Mouse (Mus musculus) liver, embryonic 15.5 days (tissue): ENCODE measurements around the gene Smad1. TPM values are rescaled to one million over a fixed set of nuclear protein-coding genes. Genes with fewer than 3 reads are reported as not detected.

ENCODE experiments used
- ATAC-seq: fragments of 200-750 bp; cut with Nextera tagmentation; 2 replicates; pipeline ENCODE4 v1.8.0; 2017; ENCODE audit warnings: moderate number of reproducible peaks, mild to moderate bottlenecking, moderate library complexity; ENCODE audit not compliant: insufficient read depth
- H3K27ac ChIP-seq: fragments of 300-500 bp; sonication (generic); replicated peaks from 2 replicates; pipeline ENCODE4 v1.5.1; 2015; ENCODE audit warnings: mild to moderate bottlenecking, inconsistent platforms
- H3K27me3 ChIP-seq: fragments of 300-500 bp; sonication (generic); 2 replicates; pipeline ENCODE4 v1.6.1; 2015; ENCODE audit warnings: mild to moderate bottlenecking, inconsistent platforms
- H3K36me3 ChIP-seq: fragments of 300-500 bp; sonication (generic); replicated peaks from 2 replicates; pipeline ENCODE4 v1.6.1; 2015; ENCODE audit warnings: moderate library complexity, mild to moderate bottlenecking, inconsistent platforms
- H3K4me1 ChIP-seq: fragments of 300-500 bp; sonication (generic); replicated peaks from 2 replicates; pipeline ENCODE4 v1.6.1; 2015; ENCODE audit warnings: inconsistent platforms
- H3K4me2 ChIP-seq: fragments of 300-500 bp; sonication (generic); 2 replicates; pipeline ENCODE4 v1.6.1; 2015; ENCODE audit warnings: moderate library complexity, mild to moderate bottlenecking, inconsistent platforms
- H3K4me3 ChIP-seq: fragments of 300-500 bp; sonication (generic); replicated peaks from 2 replicates; pipeline ENCODE4 v1.5.1; 2015; ENCODE audit warnings: mild to moderate bottlenecking, inconsistent platforms
- H3K9ac ChIP-seq: fragments of 300-500 bp; sonication (generic); 2 replicates; pipeline ENCODE4 v1.6.1; 2015; ENCODE audit warnings: moderate library complexity, mild to moderate bottlenecking, inconsistent platforms
- H3K9me3 ChIP-seq: fragments of 300-500 bp; sonication (generic); replicated peaks from 2 replicates; pipeline ENCODE4 v1.6.1; 2016; ENCODE audit warnings: inconsistent platforms
- WGBS: fragments of 180-500 bp; shearing (Covaris S2); methylation state at CpG from one replicate; pipeline ENCODE4 v1.1.7; 2015; ENCODE audit warnings: mixed read lengths; ENCODE audit not compliant: insufficient replicate concordance; 5-methylcytosine and 5-hydroxymethylcytosine counted together
- polyA plus RNA-seq: library from polyadenylated mRNA; unstranded; fragments of >200 nt; fragmentation: Nextera tagmentation; extraction: Ambion mirVana; gene quantifications from 2 replicates; pipeline ENCODE4 v1.2.1, GENCODE M21; 2015

Gene Smad1
- polyA plus RNA-seq, 1 experiment from 2014 or later = 6.4 TPM

GRCm38 (mm10) chr8:79381771-79382170, 17.5 kb downstream of the Smad1 start:
- no peak for ATAC-seq
- WGBS = 41% methylated on average over 6 of the region's 6 CpGs
- no peaks in the 10 kb centered on the region for H3K9me3 ChIP-seq

DNA sequence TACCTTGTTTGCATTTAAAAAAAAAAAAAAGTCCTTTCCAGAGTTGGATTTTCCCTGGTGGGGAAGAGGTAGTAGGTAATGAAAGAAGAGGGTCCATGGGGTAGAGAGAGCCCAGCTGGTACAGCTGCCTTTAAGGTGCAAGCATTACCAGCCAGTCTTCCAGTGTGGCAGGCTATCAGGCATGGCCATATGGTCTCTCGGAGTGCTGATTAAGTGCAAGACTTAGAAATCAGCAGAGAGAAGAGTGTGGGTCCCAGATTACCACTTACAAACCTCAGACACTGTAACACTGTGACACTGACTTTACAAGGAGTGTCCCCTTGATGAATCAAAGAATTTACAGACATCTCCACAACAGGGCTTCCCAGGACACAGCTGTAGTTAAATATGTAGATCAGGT, 18.9 kb downstream of the Smad1 start:
- Histone ChIP-seq H3K9ac (no peak overlapping the region), H3K4me3 (no peak overlapping the region), H3K27me3 (peaks cover 21% of the 10 kb centered on the region), H3K4me2 (no peak overlapping the region), H3K36me3 (no peaks in the 10 kb centered on the region), H3K9me3 (no peaks in the 10 kb centered on the region), H3K4me1 (peaks cover 47% of the 10 kb centered on the region), H3K27ac (no peak overlapping the region)
- ATAC-seq = peak; percentile 32; the same call in 1 of the 2 replicates
- 16% methylated on average over 1 of the region's 1 CpGs for WGBS

More at GRCm38 (mm10) chr8:79381771-79382170, 17.5 kb downstream of the Smad1 start:
- no peak overlapping the region for H3K4me2 ChIP-seq
- H3K36me3 ChIP-seq = no peaks in the 10 kb centered on the region
- no peak overlapping the region for H3K9ac ChIP-seq
- no peak overlapping the region for H3K4me3 ChIP-seq
- H3K27ac ChIP-seq = no peak overlapping the region
- H3K27me3 ChIP-seq = peaks cover 21% of the 10 kb centered on the region
- peaks cover 37% of the 10 kb centered on the region for H3K4me1 ChIP-seq

DNA sequence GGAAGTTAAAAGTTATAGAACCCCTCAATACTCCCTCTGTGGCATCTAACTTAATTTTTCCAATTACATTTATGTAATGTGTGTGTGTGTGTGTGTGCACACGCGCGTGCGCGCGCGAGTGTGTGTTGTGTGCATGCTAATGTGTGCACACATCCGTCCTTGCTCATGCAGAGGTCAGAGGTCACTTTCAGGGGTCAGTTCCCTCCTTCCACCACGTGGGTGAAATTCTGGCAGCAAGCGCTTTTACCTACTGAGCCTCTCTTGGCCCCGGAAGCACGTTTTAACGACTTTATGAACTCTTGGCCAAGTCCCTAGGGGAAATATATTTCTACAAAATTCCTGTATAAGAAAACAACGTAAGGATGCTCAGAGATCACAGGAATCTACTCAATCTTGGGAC, 19.3 kb downstream of the Smad1 start:
- Histone ChIP-seq H3K36me3 (no peaks in the 10 kb centered on the region), H3K27me3 (peaks cover 21% of the 10 kb centered on the region), H3K9ac (no peak overlapping the region), H3K27ac (no peak overlapping the region), H3K4me1 (peaks cover 49% of the 10 kb centered on the region), H3K4me2 (no peak overlapping the region), H3K4me3 (no peak overlapping the region), H3K9me3 (no peaks in the 10 kb centered on the region)
- 74% methylated on average over 14 of the region's 14 CpGs for WGBS
- no peak for ATAC-seq

DNA sequence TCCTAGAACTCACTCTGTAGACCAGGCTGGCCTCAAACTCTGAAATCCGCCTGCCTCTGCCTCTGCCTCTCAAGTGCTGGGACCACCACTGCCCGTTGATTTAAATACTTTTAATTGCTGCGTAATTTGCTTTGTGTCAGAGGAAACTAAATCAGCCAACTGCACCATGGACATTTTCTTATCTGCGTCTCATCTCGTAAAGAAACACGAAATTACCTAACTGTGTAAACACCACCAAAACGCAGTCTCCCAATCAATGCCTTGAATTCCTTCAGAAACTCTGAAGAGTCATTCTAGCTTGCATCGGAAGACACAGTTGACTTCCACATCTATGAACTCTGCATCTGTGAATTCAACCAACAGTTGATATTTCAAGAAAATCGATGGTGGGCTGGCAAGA, 22.7 kb downstream of the Smad1 start:
- WGBS = 66% methylated on average over 9 of the region's 9 CpGs
- peaks cover 47% of the 10 kb centered on the region for H3K4me1 ChIP-seq

GRCm38 (mm10) chr8:79375775-79376123, 23.6 kb downstream of the Smad1 start:
- H3K4me1 ChIP-seq = peaks cover 48% of the 10 kb centered on the region
- H3K9ac ChIP-seq = no peak overlapping the region
- H3K36me3 ChIP-seq = no peaks in the 10 kb centered on the region
- H3K4me3 ChIP-seq = no peak overlapping the region
- H3K27ac ChIP-seq = no peak overlapping the region; the same call in 1 of the 2 replicates
- peak; percentile 70 for ATAC-seq
- H3K27me3 ChIP-seq = no peaks in the 10 kb centered on the region
- 4% methylated on average over 5 of the region's 5 CpGs for WGBS
- no peaks in the 10 kb centered on the region for H3K9me3 ChIP-seq
- peak overlapping the region; percentile 50 for H3K4me2 ChIP-seq

More for the DNA sequence above, 22.7 kb downstream of the Smad1 start:
- Histone ChIP-seq H3K9me3 (no peaks in the 10 kb centered on the region), H3K36me3 (no peaks in the 10 kb centered on the region), H3K27me3 (0 out of 2 replicates have a peak, but pooled peaks cover 7% of the 10 kb centered on the region), H3K4me3 (no peak overlapping the region), H3K9ac (no peak overlapping the region), H3K4me2 (no peak overlapping the region), H3K27ac (no peak overlapping the region)
- no peak for ATAC-seq

GRCm38 (mm10) chr8:79375074-79375774, 24.1 kb downstream of the Smad1 start:
- Histone ChIP-seq H3K9ac (no peak overlapping the region), H3K27ac (peak overlapping the region; percentile 55), H3K4me1 (peaks cover 48% of the 10 kb centered on the region), H3K36me3 (no peaks in the 10 kb centered on the region), H3K4me3 (peak overlapping the region; percentile 4; the same call in 1 of the 2 replicates), H3K27me3 (no peaks in the 10 kb centered on the region), H3K4me2 (peak overlapping the region; percentile 50), H3K9me3 (no peaks in the 10 kb centered on the region)
- WGBS = 7% methylated on average over 13 of the region's 13 CpGs
- peak; percentile 38; the same call in 1 of the 2 replicates for ATAC-seq

DNA sequence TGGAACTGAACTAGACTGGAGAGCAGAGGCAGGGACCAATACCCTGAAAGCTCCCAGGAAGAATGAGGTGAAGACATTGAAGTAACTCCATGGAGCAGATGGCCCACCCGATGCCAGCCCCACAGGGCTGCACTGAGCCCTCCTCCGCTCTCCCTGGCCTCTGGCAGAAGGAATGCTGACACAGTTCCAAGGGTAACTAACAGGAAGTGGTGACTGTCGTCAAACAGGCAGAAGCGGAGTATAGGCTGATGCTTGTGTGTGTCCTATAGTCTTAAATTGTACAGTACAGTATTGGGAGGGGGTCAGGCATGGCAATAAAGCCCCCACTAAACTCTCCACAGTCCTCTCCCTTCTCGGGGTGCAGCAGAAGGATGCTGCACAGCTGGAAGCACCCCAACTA, 24.9 kb downstream of the Smad1 start:
- Histone ChIP-seq H3K36me3 (no peaks in the 10 kb centered on the region), H3K4me2 (peak overlapping the region; percentile 50), H3K27ac (no peak overlapping the region; the same call in 1 of the 2 replicates), H3K9me3 (no peaks in the 10 kb centered on the region), H3K4me3 (no peak overlapping the region), H3K9ac (no peak overlapping the region), H3K27me3 (no peaks in the 10 kb centered on the region), H3K4me1 (peaks cover 47% of the 10 kb centered on the region)
- 32% methylated on average over 5 of the region's 5 CpGs for WGBS
- ATAC-seq = no peak

DNA sequence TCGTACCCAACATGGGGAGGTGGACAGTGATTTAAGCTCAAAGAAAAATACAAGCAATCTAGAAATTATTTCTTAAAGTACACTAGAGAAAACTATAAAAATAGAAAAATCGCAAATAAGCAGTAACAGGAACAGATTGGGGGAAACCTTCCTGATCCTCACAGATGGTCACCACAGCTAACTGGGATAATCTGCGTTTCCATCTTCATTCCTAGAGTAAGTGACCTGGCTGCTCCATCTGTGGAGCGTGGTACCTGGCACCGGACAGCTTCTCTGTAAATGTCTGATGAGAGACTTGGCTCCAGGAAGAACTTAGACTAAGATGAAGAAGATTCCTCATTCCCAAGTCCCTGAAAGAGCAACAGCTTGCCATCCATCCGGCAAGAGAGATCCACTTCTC, 25.8 kb downstream of the Smad1 start:
- Histone ChIP-seq H3K4me3 (no peak overlapping the region), H3K4me2 (no peak overlapping the region), H3K27me3 (no peaks in the 10 kb centered on the region), H3K9ac (no peak overlapping the region), H3K36me3 (no peaks in the 10 kb centered on the region), H3K9me3 (no peaks in the 10 kb centered on the region), H3K27ac (no peak overlapping the region), H3K4me1 (peaks cover 51% of the 10 kb centered on the region)
- ATAC-seq = no peak
- WGBS = 59% methylated on average over 6 of the region's 6 CpGs

DNA sequence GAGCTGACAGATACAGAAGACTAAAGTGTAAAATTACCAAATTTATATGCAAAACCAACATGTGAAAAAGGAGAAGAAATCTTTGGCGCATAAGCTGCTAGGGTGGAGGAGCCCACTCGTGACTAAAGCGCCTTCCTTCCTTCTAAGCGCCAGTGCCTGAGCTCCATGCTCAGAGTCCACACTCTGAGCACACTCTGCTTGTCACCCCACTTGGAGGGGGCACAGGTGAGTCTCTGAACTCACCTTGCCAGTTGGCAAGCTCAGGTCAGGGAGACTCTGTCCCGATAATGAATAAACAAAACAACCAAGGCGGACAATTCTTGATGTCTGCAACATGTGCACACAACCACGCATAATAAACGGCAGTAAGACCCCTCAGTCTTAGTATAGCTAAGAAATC, 26.4 kb downstream of the Smad1 start:
- H3K4me1 ChIP-seq = peaks cover 54% of the 10 kb centered on the region
- H3K9ac ChIP-seq = no peak overlapping the region; the same call in 1 of the 2 replicates
- H3K4me3 ChIP-seq = no peak overlapping the region
- no peaks in the 10 kb centered on the region for H3K27me3 ChIP-seq
- no peak for ATAC-seq
- no peaks in the 10 kb centered on the region for H3K36me3 ChIP-seq
- 68% methylated on average over 8 of the region's 8 CpGs for WGBS
- H3K27ac ChIP-seq = no peak overlapping the region
- H3K4me2 ChIP-seq = no peak overlapping the region
- no peaks in the 10 kb centered on the region for H3K9me3 ChIP-seq

DNA sequence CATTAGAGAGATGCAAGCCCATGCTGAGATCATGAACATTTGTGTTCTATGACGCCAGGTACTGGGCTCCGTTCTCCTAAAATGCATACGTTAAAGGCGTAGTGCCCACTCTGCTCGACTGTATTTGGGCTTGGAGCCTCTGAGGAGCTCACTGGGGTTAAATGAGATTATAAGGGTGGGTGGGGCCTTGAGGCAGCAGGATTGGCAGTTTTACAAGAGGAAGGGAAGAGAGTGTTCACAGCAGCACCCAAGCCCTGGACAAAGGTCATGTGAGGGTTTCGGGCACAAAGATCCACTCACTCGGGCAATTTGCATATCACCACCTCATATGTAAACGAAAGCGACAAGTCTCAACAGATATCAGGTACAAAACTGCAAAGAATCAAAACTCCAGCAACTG, 26.8 kb downstream of the Smad1 start:
- peaks cover 56% of the 10 kb centered on the region for H3K4me1 ChIP-seq
- no peak overlapping the region for H3K27ac ChIP-seq
- no peaks in the 10 kb centered on the region for H3K36me3 ChIP-seq
- WGBS = 57% methylated on average over 9 of the region's 9 CpGs
- ATAC-seq = peak; percentile 23; the same call in 1 of the 2 replicates
- H3K9ac ChIP-seq = no peak overlapping the region
- H3K27me3 ChIP-seq = no peaks in the 10 kb centered on the region
- no peak overlapping the region for H3K4me2 ChIP-seq
- H3K9me3 ChIP-seq = no peaks in the 10 kb centered on the region
- H3K4me3 ChIP-seq = no peak overlapping the region

DNA sequence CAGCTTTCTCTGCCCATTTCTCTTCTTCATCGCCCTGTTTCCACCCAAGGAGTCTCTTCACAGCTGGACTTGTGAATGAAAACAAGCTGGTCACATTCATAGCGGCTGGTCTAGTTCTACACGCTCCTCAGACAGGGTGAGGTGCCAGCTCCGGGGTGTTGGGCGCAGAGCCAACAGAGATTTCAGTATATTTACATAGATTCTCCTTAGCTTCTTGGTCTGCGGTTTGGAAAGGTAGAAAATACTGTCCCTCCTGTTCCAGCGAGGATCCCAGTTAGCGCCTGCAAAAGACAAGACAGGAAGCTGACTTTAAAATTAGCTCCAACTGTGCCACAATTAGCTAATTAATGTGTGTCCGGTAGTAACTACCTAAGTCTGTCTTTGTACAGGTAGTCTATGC, 27.2 kb downstream of the Smad1 start:
- H3K4me2 ChIP-seq = no peak overlapping the region
- no peaks in the 10 kb centered on the region for H3K27me3 ChIP-seq
- ATAC-seq = no peak
- H3K9ac ChIP-seq = no peak overlapping the region
- H3K4me1 ChIP-seq = peaks cover 56% of the 10 kb centered on the region
- H3K9me3 ChIP-seq = no peaks in the 10 kb centered on the region
- no peak overlapping the region for H3K4me3 ChIP-seq
- H3K36me3 ChIP-seq = no peaks in the 10 kb centered on the region
- 65% methylated on average over 9 of the region's 9 CpGs for WGBS
- H3K27ac ChIP-seq = no peak overlapping the region
